Mouse (Mus musculus): ENCODE results near the gene Rasgrp2. TPM values are rescaled to one million over a fixed set of nuclear protein-coding genes. Genes with fewer than 3 reads are reported as not detected.

Gene Rasgrp2
- polyA plus RNA-seq, 1 experiment from 2014 or later, result 47.8 TPM

GRCm38 (mm10) chr19:6407109-6407508, 8.0 kb downstream of the Rasgrp2 start:
- WGBS, result 80% methylated on average over 8 of the region's 8 CpGs
- ATAC-seq (ENCODE audit: insufficient number of reproducible peaks, insufficient read depth, low FRiP score, low read depth), result no peak

GRCm38 (mm10) chr19:6407816-6408510, 8.8 kb downstream of the Rasgrp2 start:
- Histone ChIP-seq H3K27me3 (ENCODE audit: control insufficient read depth, insufficient read depth, low read length) (no peaks in the 10 kb centered on the region), H3K4me2 (replicated peaks; ENCODE audit: low read depth, low read length) (no peak overlapping the region), H3K9ac (replicated peaks; ENCODE audit: low read depth, low read length) (no peak overlapping the region), H3K4me1 (ENCODE audit: control insufficient read depth, insufficient read depth, low read length) (no peaks in the 10 kb centered on the region), H3K4me3 (ENCODE audit: low read depth, low read length) (no peak overlapping the region), H3K9me3 (ENCODE audit: control insufficient read depth, low read depth, low read length) (no peaks in the 10 kb centered on the region), H3K36me3 (ENCODE audit: control insufficient read depth, insufficient read depth, low read length) (no peaks in the 10 kb centered on the region), H3K27ac (ENCODE audit: low read length) (no peak overlapping the region)
- WGBS, result 57% methylated on average over 16 of the region's 16 CpGs
- ATAC-seq (ENCODE audit: insufficient number of reproducible peaks, insufficient read depth, low FRiP score, low read depth), result no peak

More at GRCm38 (mm10) chr19:6407109-6407508, 8.0 kb downstream of the Rasgrp2 start:
- H3K9ac ChIP-seq (replicated peaks; ENCODE audit: low read depth, low read length), result no peak overlapping the region
- no peaks in the 10 kb centered on the region for H3K36me3 ChIP-seq (ENCODE audit: control insufficient read depth, insufficient read depth, low read length)
- H3K4me3 ChIP-seq (ENCODE audit: low read depth, low read length), result no peak overlapping the region
- no peak overlapping the region for H3K27ac ChIP-seq (ENCODE audit: low read length)
- H3K9me3 ChIP-seq (ENCODE audit: control insufficient read depth, low read depth, low read length), result no peaks in the 10 kb centered on the region
- no peak overlapping the region for H3K4me2 ChIP-seq (replicated peaks; ENCODE audit: low read depth, low read length)
- peaks cover under 1% of the 10 kb centered on the region; the same call in 1 of the 2 replicates for H3K4me1 ChIP-seq (ENCODE audit: control insufficient read depth, insufficient read depth, low read length)
- H3K27me3 ChIP-seq (ENCODE audit: control insufficient read depth, insufficient read depth, low read length), result no peaks in the 10 kb centered on the region

- Histone ChIP-seq H3K9ac (replicated peaks; ENCODE audit: low read depth, low read length) (no peak overlapping the region), H3K27me3 (ENCODE audit: control insufficient read depth, insufficient read depth, low read length) (no peaks in the 10 kb centered on the region), H3K36me3 (ENCODE audit: control insufficient read depth, insufficient read depth, low read length) (no peaks in the 10 kb centered on the region), H3K27ac (ENCODE audit: low read length) (no peak overlapping the region), H3K4me2 (replicated peaks; ENCODE audit: low read depth, low read length) (no peak overlapping the region), H3K4me3 (ENCODE audit: low read depth, low read length) (no peak overlapping the region), H3K4me1 (ENCODE audit: control insufficient read depth, insufficient read depth, low read length) (no peaks in the 10 kb centered on the region), H3K9me3 (ENCODE audit: control insufficient read depth, low read depth, low read length) (no peaks in the 10 kb centered on the region)
- ATAC-seq (ENCODE audit: insufficient number of reproducible peaks, insufficient read depth, low FRiP score, low read depth), result no peak
- 86% methylated on average over 8 of the region's 8 CpGs for WGBS
Observed at GRCm38 (mm10) chr19:6408749-6409148, 9.6 kb downstream of the Rasgrp2 start.

GRCm38 (mm10) chr19:6409176-6409575, 10.0 kb downstream of the Rasgrp2 start:
- no peaks in the 10 kb centered on the region for H3K36me3 ChIP-seq (ENCODE audit: control insufficient read depth, insufficient read depth, low read length)
- H3K4me2 ChIP-seq (replicated peaks; ENCODE audit: low read depth, low read length), result no peak overlapping the region
- no peak overlapping the region for H3K9ac ChIP-seq (replicated peaks; ENCODE audit: low read depth, low read length)
- H3K27me3 ChIP-seq (ENCODE audit: control insufficient read depth, insufficient read depth, low read length), result no peaks in the 10 kb centered on the region
- H3K4me3 ChIP-seq (ENCODE audit: low read depth, low read length), result no peak overlapping the region
- no peak overlapping the region for H3K27ac ChIP-seq (ENCODE audit: low read length)
- no peaks in the 10 kb centered on the region for H3K9me3 ChIP-seq (ENCODE audit: control insufficient read depth, low read depth, low read length)
- H3K4me1 ChIP-seq (ENCODE audit: control insufficient read depth, insufficient read depth, low read length), result no peaks in the 10 kb centered on the region
- no peak for ATAC-seq (ENCODE audit: insufficient number of reproducible peaks, insufficient read depth, low FRiP score, low read depth)
- WGBS, result 77% methylated on average over 5 of the region's 5 CpGs

DNA sequence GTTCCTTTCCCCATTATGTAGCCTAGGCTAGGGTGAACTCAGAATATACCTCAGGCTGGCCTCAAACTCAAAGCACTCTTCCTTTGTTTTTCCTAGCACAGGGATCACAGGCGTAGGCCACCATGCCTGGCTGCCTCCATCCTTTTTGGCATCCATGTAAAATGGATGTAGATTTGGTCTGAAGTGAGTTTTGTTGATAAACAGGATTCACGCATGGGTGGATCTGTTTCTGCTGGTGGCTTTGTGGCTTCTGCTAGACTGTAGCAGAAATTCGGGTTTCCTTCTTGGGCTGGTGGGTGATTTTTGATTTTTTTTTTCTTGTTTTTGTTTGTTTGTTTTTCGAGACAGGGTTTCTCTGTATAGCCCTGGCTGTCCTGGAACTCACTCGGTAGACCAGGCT, 10.8 kb downstream of the Rasgrp2 start:
- no peaks in the 10 kb centered on the region for H3K9me3 ChIP-seq (ENCODE audit: control insufficient read depth, low read depth, low read length)
- no peaks in the 10 kb centered on the region for H3K27me3 ChIP-seq (ENCODE audit: control insufficient read depth, insufficient read depth, low read length)
- H3K4me2 ChIP-seq (replicated peaks; ENCODE audit: low read depth, low read length), result no peak overlapping the region
- no peaks in the 10 kb centered on the region for H3K36me3 ChIP-seq (ENCODE audit: control insufficient read depth, insufficient read depth, low read length)
- no peak overlapping the region for H3K9ac ChIP-seq (replicated peaks; ENCODE audit: low read depth, low read length)
- no peak for ATAC-seq (ENCODE audit: insufficient number of reproducible peaks, insufficient read depth, low FRiP score, low read depth)
- H3K27ac ChIP-seq (ENCODE audit: low read length), result no peak overlapping the region
- H3K4me1 ChIP-seq (ENCODE audit: control insufficient read depth, insufficient read depth, low read length), result no peaks in the 10 kb centered on the region
- H3K4me3 ChIP-seq (ENCODE audit: low read depth, low read length), result no peak overlapping the region
- 83% methylated on average over 5 of the region's 5 CpGs for WGBS

DNA sequence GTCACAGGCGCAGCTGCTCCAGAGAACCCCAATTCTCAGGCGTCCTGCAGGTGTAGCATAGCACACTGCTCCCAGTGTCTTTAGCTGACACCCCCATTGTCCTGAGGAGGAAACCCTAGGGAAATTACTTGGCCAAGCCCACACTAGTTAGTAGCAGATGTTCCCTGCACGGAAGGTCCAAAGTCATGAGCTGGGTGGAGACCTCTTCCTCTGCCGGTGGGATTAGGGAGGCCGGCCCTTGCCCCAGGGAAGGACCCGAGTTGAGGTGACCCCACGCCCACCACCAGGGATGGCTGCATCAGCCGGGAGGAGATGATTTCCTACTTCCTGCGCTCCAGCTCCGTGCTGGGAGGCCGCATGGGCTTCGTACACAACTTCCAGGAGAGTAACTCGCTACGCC, 13.7 kb downstream of the Rasgrp2 start:
- Histone ChIP-seq H3K27ac (ENCODE audit: low read length) (no peak overlapping the region), H3K27me3 (ENCODE audit: control insufficient read depth, insufficient read depth, low read length) (0 out of 2 replicates have a peak, but pooled peaks cover 4% of the 10 kb centered on the region), H3K9ac (replicated peaks; ENCODE audit: low read depth, low read length) (no peak overlapping the region), H3K4me3 (ENCODE audit: low read depth, low read length) (no peak overlapping the region), H3K9me3 (ENCODE audit: control insufficient read depth, low read depth, low read length) (no peaks in the 10 kb centered on the region), H3K4me2 (replicated peaks; ENCODE audit: low read depth, low read length) (no peak overlapping the region), H3K36me3 (ENCODE audit: control insufficient read depth, insufficient read depth, low read length) (no peaks in the 10 kb centered on the region), H3K4me1 (ENCODE audit: control insufficient read depth, insufficient read depth, low read length) (no peaks in the 10 kb centered on the region)
- no peak for ATAC-seq (ENCODE audit: insufficient number of reproducible peaks, insufficient read depth, low FRiP score, low read depth)
- 58% methylated on average over 14 of the region's 14 CpGs for WGBS

DNA sequence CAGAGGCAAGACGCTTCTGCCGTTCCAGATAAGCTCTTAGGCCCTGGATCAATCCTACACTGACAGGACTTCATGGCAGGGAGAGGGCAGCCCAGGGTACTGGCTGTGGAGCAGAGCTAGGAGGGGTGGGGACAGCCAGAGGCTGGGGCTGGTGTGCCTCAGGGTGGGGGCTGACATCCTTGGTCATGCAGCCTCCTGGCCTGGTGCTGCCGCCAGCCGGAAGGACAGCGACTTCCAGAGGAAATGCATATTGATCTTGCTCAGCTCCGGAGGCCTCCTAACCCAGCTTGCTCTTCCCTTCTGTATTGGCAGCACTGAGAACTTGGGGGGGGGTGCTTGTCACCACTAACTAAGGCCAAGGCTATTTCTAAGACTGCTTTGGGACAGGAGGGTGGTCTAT, 16.3 kb downstream of the Rasgrp2 start:
- peaks cover 23% of the 10 kb centered on the region; the same call in 1 of the 2 replicates for H3K27me3 ChIP-seq (ENCODE audit: control insufficient read depth, insufficient read depth, low read length)
- no peak overlapping the region for H3K4me2 ChIP-seq (replicated peaks; ENCODE audit: low read depth, low read length)
- H3K9ac ChIP-seq (replicated peaks; ENCODE audit: low read depth, low read length), result no peak overlapping the region
- H3K36me3 ChIP-seq (ENCODE audit: control insufficient read depth, insufficient read depth, low read length), result no peaks in the 10 kb centered on the region
- H3K27ac ChIP-seq (ENCODE audit: low read length), result no peak overlapping the region
- WGBS, result 38% methylated on average over 6 of the region's 6 CpGs
- H3K4me3 ChIP-seq (ENCODE audit: low read depth, low read length), result no peak overlapping the region
- 0 out of 2 replicates have a peak, but pooled peaks cover 3% of the 10 kb centered on the region for H3K4me1 ChIP-seq (ENCODE audit: control insufficient read depth, insufficient read depth, low read length)
- H3K9me3 ChIP-seq (ENCODE audit: control insufficient read depth, low read depth, low read length), result no peaks in the 10 kb centered on the region
- no peak for ATAC-seq (ENCODE audit: insufficient number of reproducible peaks, insufficient read depth, low FRiP score, low read depth)

DNA sequence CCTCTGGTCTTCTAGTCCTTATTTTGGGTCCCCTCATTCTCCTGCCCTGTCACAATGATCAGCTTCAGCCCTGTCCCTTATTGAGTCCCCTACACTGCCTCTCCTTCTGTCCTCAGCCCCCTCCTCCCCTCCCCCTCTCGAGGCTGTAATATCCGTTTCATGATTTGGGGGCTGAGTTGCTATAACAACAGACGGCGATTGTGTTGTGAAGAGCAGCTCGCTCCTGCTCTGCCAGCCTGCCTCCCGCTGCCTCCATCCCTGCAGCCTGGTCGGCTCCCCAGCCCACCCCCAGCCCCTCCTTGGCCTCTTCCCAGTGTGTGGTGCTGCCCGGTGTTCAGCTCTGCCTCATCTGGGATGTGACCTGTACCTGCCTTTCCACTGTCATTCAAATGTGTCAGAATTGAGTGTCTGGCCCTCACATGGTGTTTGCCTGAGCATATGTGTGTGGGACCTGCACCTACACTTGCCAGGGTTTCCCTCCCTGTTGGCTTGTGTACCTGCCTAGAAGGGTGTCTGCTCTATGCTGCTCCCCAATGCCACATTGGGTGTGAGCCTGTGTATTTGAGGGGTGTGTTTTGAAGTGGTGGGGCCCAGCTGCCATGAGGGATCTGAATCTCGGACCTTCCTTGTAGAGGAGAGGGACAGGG, 17.1 kb downstream of the Rasgrp2 start:
- Histone ChIP-seq H3K9ac (replicated peaks; ENCODE audit: low read depth, low read length) (no peak overlapping the region), H3K4me2 (replicated peaks; ENCODE audit: low read depth, low read length) (no peak overlapping the region), H3K9me3 (ENCODE audit: control insufficient read depth, low read depth, low read length) (no peaks in the 10 kb centered on the region), H3K4me1 (ENCODE audit: control insufficient read depth, insufficient read depth, low read length) (0 out of 2 replicates have a peak, but pooled peaks cover 3% of the 10 kb centered on the region), H3K36me3 (ENCODE audit: control insufficient read depth, insufficient read depth, low read length) (no peaks in the 10 kb centered on the region), H3K27ac (ENCODE audit: low read length) (no peak overlapping the region), H3K27me3 (ENCODE audit: control insufficient read depth, insufficient read depth, low read length) (peaks cover 30% of the 10 kb centered on the region; the same call in 1 of the 2 replicates), H3K4me3 (ENCODE audit: low read depth, low read length) (no peak overlapping the region)
- 7% methylated on average over 9 of the region's 9 CpGs for WGBS
- no peak for ATAC-seq (ENCODE audit: insufficient number of reproducible peaks, insufficient read depth, low FRiP score, low read depth)
